ENCODE assay signal across 8 mouse cellular contexts in genomic region chr2:91182016-91182404, GRCm38 (mm10). TPM values are rescaled to one million over a fixed set of nuclear protein-coding genes. Genes with fewer than 3 reads are reported as not detected.
A peak's percentile ranks its signal among the peaks of the same experiment; 100 is the strongest.
DNase-seq lines count a peak whose midpoint lies in the region; ATAC-seq and TF ChIP-seq lines count a peak whose summit lies in the region.

No protein-coding gene starts in this region.

- DNase-seq in layer of hippocampus, adult 2 months (ENCODE audit: low spot score in 2 of 2) = peak in 1 of 2 experiments; percentile 25
- DNase-seq in layer of hippocampus, postnatal 25 days (ENCODE audit: extremely low spot score in 1 of 2, low spot score in 1 of 2) = no peak
- DNase-seq in ES-E14 (ENCODE audit: low read depth, low spot score) = no peak
- DNase-seq in cerebellum, postnatal 10 days = peak; percentile 62 to 69
- DNase-seq in adrenal gland, postnatal 25 days = no peak
- DNase-seq in embryo, embryonic 10 days (ENCODE audit: low spot score) = no peak

- H3K4me3 ChIP-seq in layer of hippocampus, adult 2 months = peak overlapping the region; percentile 79
- H3K4me3 ChIP-seq in ES-E14 (ENCODE audit: insufficient read depth in 1 of 2, low read depth in 1 of 2, low read length in 2 of 2, poor library complexity in 1 of 2, severe bottlenecking in 1 of 2) = peak overlapping the region; percentile 23 to 79
- peak overlapping the region; percentile 86 for H3K4me3 ChIP-seq in hindbrain, embryonic 15.5 days
- H3K4me3 ChIP-seq in midbrain, embryonic 16.5 days (ENCODE audit: low read depth, low read length) = peak overlapping the region; percentile 94

- TF ChIP-seq CTCF in layer of hippocampus, adult 2 months (conservative IDR thresholded peaks at IDR 0.05) = no peak

- ATAC-seq in hindbrain, embryonic 15.5 days (ENCODE audit: low FRiP score, low read depth) = no peak
- ATAC-seq in midbrain, embryonic 16.5 days = no peak

- in situ Hi-C loops in ES-E14 (cut with MboI; ENCODE audit: low sequenced_read_pairs in 2 of 2, unreplicated experiment in 2 of 2) = no loop called here

- H3K9ac ChIP-seq in ES-E14 (ENCODE audit: insufficient read depth, low read depth, low read length, poor library complexity, severe bottlenecking) = no peak overlapping the region
- H3K9ac ChIP-seq in hindbrain, embryonic 15.5 days = peak overlapping the region; percentile 88
- peak overlapping the region; percentile 94 for H3K9ac ChIP-seq in midbrain, embryonic 16.5 days (ENCODE audit: low read depth, low read length)

- H3K9me3 ChIP-seq in ES-E14 (ENCODE audit: control insufficient read depth, insufficient read depth, low read depth, low read length) = no peaks in the 10 kb centered on the region
- no peaks in the 10 kb centered on the region for H3K9me3 ChIP-seq in hindbrain, embryonic 15.5 days
- no peaks in the 10 kb centered on the region for H3K9me3 ChIP-seq in midbrain, embryonic 16.5 days (replicated peaks; ENCODE audit: control insufficient read depth, low read length, poor library complexity, severe bottlenecking)

- peak overlapping the region; percentile 77 for H3K4me2 ChIP-seq in hindbrain, embryonic 15.5 days
- H3K4me2 ChIP-seq in midbrain, embryonic 16.5 days (ENCODE audit: low read length) = peak overlapping the region; percentile 87

- peak overlapping the region; percentile 94 for H3K27ac ChIP-seq in layer of hippocampus, adult 2 months
- H3K27ac ChIP-seq in ES-E14 (ENCODE audit: insufficient read depth, low read depth, low read length, poor library complexity, severe bottlenecking) = no peak overlapping the region
- H3K27ac ChIP-seq in hindbrain, embryonic 15.5 days (replicated peaks) = peak overlapping the region; percentile 92
- peak overlapping the region; percentile 96 for H3K27ac ChIP-seq in midbrain, embryonic 16.5 days (ENCODE audit: low read length)

- H3K36me3 ChIP-seq in ES-E14 (ENCODE audit: control insufficient read depth, insufficient read depth, low read length, poor library complexity, severe bottlenecking) = no peaks in the 10 kb centered on the region
- peaks cover 12% of the 10 kb centered on the region; the same call in 1 of the 2 replicates for H3K36me3 ChIP-seq in hindbrain, embryonic 15.5 days
- peaks cover 9% of the 10 kb centered on the region; the same call in 1 of the 2 replicates for H3K36me3 ChIP-seq in midbrain, embryonic 16.5 days (ENCODE audit: control insufficient read depth, insufficient read depth, low read length)

- H3K4me1 ChIP-seq in ES-E14 (ENCODE audit: control insufficient read depth in 2 of 2, insufficient read depth in 2 of 2, low read length in 2 of 2, poor library complexity in 1 of 2) = peaks cover 0 to 7% of the 10 kb centered on the region in 2 experiments; a peak in 1 of 4 replicates
- peaks cover 29% of the 10 kb centered on the region for H3K4me1 ChIP-seq in hindbrain, embryonic 15.5 days (replicated peaks)
- peaks cover 25% of the 10 kb centered on the region for H3K4me1 ChIP-seq in midbrain, embryonic 16.5 days (ENCODE audit: control insufficient read depth, insufficient read depth, low read length)

- WGBS in hindbrain, embryonic 15.5 days = 7% methylated on average over 8 of the region's 8 CpGs
- WGBS in midbrain, embryonic 16.5 days = 8% methylated on average over 8 of the region's 8 CpGs

- no peaks in the 10 kb centered on the region for H3K27me3 ChIP-seq in hindbrain, embryonic 15.5 days
- no peaks in the 10 kb centered on the region for H3K27me3 ChIP-seq in midbrain, embryonic 16.5 days (ENCODE audit: control insufficient read depth, insufficient read depth, low read depth, low read length)

TF ChIP-seq in ES-E14, 5 proteins besides CTCF, POLR2A, EP300 and RAD21:
- no peak for TF ChIP-seq CHD2 (IDR thresholded peaks at IDR 0.05; ENCODE audit: low read depth, low read length)

RNA-seq across cellular contexts. Expression of gene Madd, which starts 1.6 kb away (rescaled TPM):
- total RNA-seq in layer of hippocampus, adult 2 months (2021) = 100 to 1,000 TPM; 250 to 258 TPM
- 100 to 1,000 TPM; 203 to 235 TPM for total RNA-seq in layer of hippocampus, postnatal 25 days (2021)
- 6.7 and 7.8 TPM in 2 replicates for total RNA-seq in ES-E14 (2012; rRNA removed)
- polyA plus RNA-seq in hindbrain, embryonic 15.5 days (2015; fragmentation: Nextera tagmentation; extraction: Ambion mirVana) = 57.6 and 62.3 TPM in 2 replicates
- polyA plus RNA-seq in midbrain, embryonic 16.5 days (2015; fragmentation: Nextera tagmentation; extraction: Ambion mirVana) = 62.1 and 66.8 TPM in 2 replicates
- total RNA-seq in adrenal gland, postnatal 25 days (2021) = 21.0 and 22.9 TPM in 2 replicates

RNA-seq across cellular contexts. Expression of gene Nr1h3, which starts 20.6 kb away (rescaled TPM):
- 1 to 10 TPM; 4.5 to 5.9 TPM for total RNA-seq in layer of hippocampus, adult 2 months (2021)
- total RNA-seq in layer of hippocampus, postnatal 25 days (2021) = 1 to 10 TPM; 3.9 to 5.4 TPM
- total RNA-seq in ES-E14 (2012; rRNA removed) = 0.90 and 1.4 TPM in 2 replicates
- 2.5 and 2.6 TPM in 2 replicates for polyA plus RNA-seq in hindbrain, embryonic 15.5 days (2015; fragmentation: Nextera tagmentation; extraction: Ambion mirVana)
- polyA plus RNA-seq in midbrain, embryonic 16.5 days (2015; fragmentation: Nextera tagmentation; extraction: Ambion mirVana) = 2.7 and 2.9 TPM in 2 replicates
- total RNA-seq in adrenal gland, postnatal 25 days (2021) = 16.7 and 22.7 TPM in 2 replicates

RNA-seq across cellular contexts. Expression of gene Acp2, which starts 20.7 kb away (rescaled TPM):
- total RNA-seq in layer of hippocampus, adult 2 months (2021) = 10 to 100 TPM; 50.5 to 57.5 TPM
- 10 to 100 TPM; 52.1 to 55.9 TPM for total RNA-seq in layer of hippocampus, postnatal 25 days (2021)
- 12.9 and 19.6 TPM in 2 replicates for total RNA-seq in ES-E14 (2012; rRNA removed)
- polyA plus RNA-seq in hindbrain, embryonic 15.5 days (2015; fragmentation: Nextera tagmentation; extraction: Ambion mirVana) = 36.2 and 37.2 TPM in 2 replicates
- 38.3 and 39.2 TPM in 2 replicates for polyA plus RNA-seq in midbrain, embryonic 16.5 days (2015; fragmentation: Nextera tagmentation; extraction: Ambion mirVana)
- total RNA-seq in adrenal gland, postnatal 25 days (2021) = 34.0 and 41.8 TPM in 2 replicates

RNA-seq across cellular contexts. Expression of gene Ddb2, which starts 54.8 kb away (rescaled TPM):
- total RNA-seq in layer of hippocampus, adult 2 months (2021) = 10 to 100 TPM; 12.9 to 13.1 TPM
- 10 to 100 TPM in 1 of 2 experiments, 1 to 10 TPM in 1; 8.0 to 10.4 TPM for total RNA-seq in layer of hippocampus, postnatal 25 days (2021)
- 10.4 and 11.0 TPM in 2 replicates for total RNA-seq in ES-E14 (2012; rRNA removed)
- polyA plus RNA-seq in hindbrain, embryonic 15.5 days (2015; fragmentation: Nextera tagmentation; extraction: Ambion mirVana) = 16.3 and 16.6 TPM in 2 replicates
- 18.1 and 18.4 TPM in 2 replicates for polyA plus RNA-seq in midbrain, embryonic 16.5 days (2015; fragmentation: Nextera tagmentation; extraction: Ambion mirVana)
- total RNA-seq in adrenal gland, postnatal 25 days (2021) = 10.4 and 13.2 TPM in 2 replicates

Comparison
In these comparisons a context has a peak if more than half of its experiments do, and no peak if none do; other contexts are left out.
1. DNase-seq: peak in cerebellum, postnatal 10 days (2 of 2); none in layer of hippocampus, postnatal 25 days (0 of 2), ES-E14 (single experiment), adrenal gland, postnatal 25 days (single experiment) and embryo, embryonic 10 days (single experiment).
2. Peak in every context shown above with its lines, with median percentiles within 50 percentile points of each other: H3K4me3 ChIP-seq.